Mouse (Mus musculus): Measurements from ENCODE around the gene Tmem266. TPM values are rescaled to one million over a fixed set of nuclear protein-coding genes. Genes with fewer than 3 reads are reported as not detected.

Gene Tmem266
- polyA plus RNA-seq, 1 experiment from 2014 or later: 1.3 TPM

- POLR2A ChIA-PET: interaction anchor here (1.5 kb wide), 1 partner anchor 17 kb away, joined by 4 read pairs; no protein-coding TSS in a partner anchor
- ATAC-seq (peak; percentile 80), DNase-seq (ENCODE audit: low read depth, low spot score) (peak; percentile 59)
- CTCF ChIA-PET: interaction anchor here (1.0 kb wide), 1 partner anchor 30 kb away, joined by 3 read pairs; no protein-coding TSS in a partner anchor
- H3K27me3 ChIP-seq: no peaks in the 10 kb centered on the region
- no peak for TF ChIP-seq CTCF (IDR thresholded peaks at IDR 0.05)
- in situ Hi-C loops (cut with MboI; ENCODE audit: low pct_unique_long_range_greater_than_20kb): no loop called here
These were observed 35.3 kb downstream of the Tmem266 start for GRCm38 (mm10) chr9:55361969-55362368.

- no peak for TF ChIP-seq CTCF (IDR thresholded peaks at IDR 0.05)
- POLR2A ChIA-PET: no interaction called here
- CTCF ChIA-PET: interaction anchor here (1.2 kb wide), 1 partner anchor 25 kb away, joined by 3 read pairs; no protein-coding TSS in a partner anchor
- DNase-seq (ENCODE audit: low read depth, low spot score): no peak
- H3K27me3 ChIP-seq: no peaks in the 10 kb centered on the region
- ATAC-seq: no peak
- in situ Hi-C loops (cut with MboI; ENCODE audit: low pct_unique_long_range_greater_than_20kb): no loop called here
These were observed 37.0 kb downstream of the Tmem266 start for GRCm38 (mm10) chr9:55363707-55364106.

- TF ChIP-seq CTCF (IDR thresholded peaks at IDR 0.05): no peak
- ChIA-PET CTCF (no interaction called here), POLR2A (no interaction called here)
- in situ Hi-C loops (cut with MboI; ENCODE audit: low pct_unique_long_range_greater_than_20kb): no loop called here
- no peak for DNase-seq (ENCODE audit: low read depth, low spot score)
- no peak for ATAC-seq
- H3K27me3 ChIP-seq: peaks cover 13% of the 10 kb centered on the region
These were observed 41.3 kb downstream of the Tmem266 start for GRCm38 (mm10) chr9:55368011-55368410.

- no peak for DNase-seq (ENCODE audit: low read depth, low spot score)
- H3K27me3 ChIP-seq: peaks cover 30% of the 10 kb centered on the region
- no peak for TF ChIP-seq CTCF (IDR thresholded peaks at IDR 0.05)
- in situ Hi-C loops (cut with MboI; ENCODE audit: low pct_unique_long_range_greater_than_20kb): no loop called here
- ChIA-PET CTCF (no interaction called here), POLR2A (no interaction called here)
- ATAC-seq: no peak
These were observed 45.2 kb downstream of the Tmem266 start for GRCm38 (mm10) chr9:55371908-55372307.

GRCm38 (mm10) chr9:55377603-55378250, 51.0 kb downstream of the Tmem266 start:
- CTCF ChIA-PET: no interaction called here
- in situ Hi-C loops (cut with MboI; ENCODE audit: low pct_unique_long_range_greater_than_20kb): no loop called here
- no peak for DNase-seq (ENCODE audit: low read depth, low spot score)

GRCm38 (mm10) chr9:55381456-55381855, 54.7 kb downstream of the Tmem266 start:
- TF ChIP-seq CTCF (IDR thresholded peaks at IDR 0.05): no peak
- POLR2A ChIA-PET: no interaction called here
- no peak for DNase-seq (ENCODE audit: low read depth, low spot score)
- no peaks in the 10 kb centered on the region for H3K27me3 ChIP-seq
- CTCF ChIA-PET: interaction anchor here (1.2 to 1.9 kb wide), 2 partner anchors 14 to 49 kb away, joined by 3 to 5 read pairs; no protein-coding TSS in a partner anchor
- ATAC-seq: no peak
- in situ Hi-C loops (cut with MboI; ENCODE audit: low pct_unique_long_range_greater_than_20kb): loop anchor here (10.0 kb wide), 1 partner anchor 347 kb away; no protein-coding TSS in a partner anchor

More at GRCm38 (mm10) chr9:55377603-55378250, 51.0 kb downstream of the Tmem266 start:
- TF ChIP-seq CTCF (IDR thresholded peaks at IDR 0.05): no peak
- H3K27me3 ChIP-seq: peaks cover 20% of the 10 kb centered on the region
- POLR2A ChIA-PET: no interaction called here
- no peak for ATAC-seq

GRCm38 (mm10) chr9:55382441-55382840, 55.7 kb downstream of the Tmem266 start:
- H3K27me3 ChIP-seq: no peaks in the 10 kb centered on the region
- TF ChIP-seq CTCF (IDR thresholded peaks at IDR 0.05): peak; percentile 74
- ChIA-PET CTCF (interaction anchor here (0.7 to 1.9 kb wide), 5 partner anchors 10 to 59 kb away, joined by 3 to 7 read pairs (median 3); no protein-coding TSS in a partner anchor), POLR2A (no interaction called here)
- DNase-seq (ENCODE audit: low read depth, low spot score) (no peak), ATAC-seq (no peak)
- in situ Hi-C loops (cut with MboI; ENCODE audit: low pct_unique_long_range_greater_than_20kb): loop anchor here (10.0 kb wide), 1 partner anchor 348 kb away; no protein-coding TSS in a partner anchor

GRCm38 (mm10) chr9:55386117-55386516, 59.4 kb downstream of the Tmem266 start:
- no peak for TF ChIP-seq CTCF (IDR thresholded peaks at IDR 0.05)
- DNase-seq (ENCODE audit: low read depth, low spot score): no peak
- ATAC-seq: no peak
- ChIA-PET CTCF (no interaction called here), POLR2A (no interaction called here)
- in situ Hi-C loops (cut with MboI; ENCODE audit: low pct_unique_long_range_greater_than_20kb): loop anchor here (5.0 to 10.0 kb wide), 3 partner anchors 54 to 351 kb away; no protein-coding TSS in a partner anchor
- no peaks in the 10 kb centered on the region for H3K27me3 ChIP-seq

GRCm38 (mm10) chr9:55387862-55388505, 61.3 kb downstream of the Tmem266 start:
- no peaks in the 10 kb centered on the region for H3K27me3 ChIP-seq
- DNase-seq (ENCODE audit: low read depth, low spot score): no peak
- in situ Hi-C loops (cut with MboI; ENCODE audit: low pct_unique_long_range_greater_than_20kb): loop anchor here (5.0 to 10.0 kb wide), 3 partner anchors 56 to 353 kb away; no protein-coding TSS in a partner anchor
- ChIA-PET CTCF (interaction anchor here (1.0 kb wide), 1 partner anchor 24 kb away, joined by 3 read pairs; no protein-coding TSS in a partner anchor), POLR2A (no interaction called here)
- no peak for ATAC-seq
- TF ChIP-seq CTCF (IDR thresholded peaks at IDR 0.05): no peak

GRCm38 (mm10) chr9:55391909-55392658, 65.4 kb downstream of the Tmem266 start:
- ChIA-PET POLR2A (no interaction called here), CTCF (interaction anchor here (0.6 to 2.1 kb wide), 5 partner anchors 9 to 55 kb away, joined by 3 to 7 read pairs (median 4); no protein-coding TSS in a partner anchor)

More at GRCm38 (mm10) chr9:55391909-55392658, 65.4 kb downstream of the Tmem266 start:
- peaks cover 12% of the 10 kb centered on the region for H3K27me3 ChIP-seq
- peak; percentile 76 for ATAC-seq
- in situ Hi-C loops (cut with MboI; ENCODE audit: low pct_unique_long_range_greater_than_20kb): no loop called here
- peak; percentile 88 for TF ChIP-seq CTCF (IDR thresholded peaks at IDR 0.05)
- peak; percentile 19 for DNase-seq (ENCODE audit: low read depth, low spot score)

Measured in Patski (cell line).